Comparison of ENCODE assay signal across 24 mouse cellular contexts in genomic region chr11:29826001-29826400, GRCm38 (mm10). TPM values are rescaled to one million over a fixed set of nuclear protein-coding genes. Genes with fewer than 3 reads are reported as not detected.
DNase-seq lines count a peak whose midpoint lies in the region; ATAC-seq and TF ChIP-seq lines count a peak whose summit lies in the region.
"Had no signal": no experiment of that assay in that cellular context is flagged by ENCODE, and none has a peak within 500 bp of the region (broad histone marks: within the 10 kb centered on the region; RNA-seq: fewer than 3 reads in every experiment).

No protein-coding gene starts in this region.

- 84% methylated on average over 1 of the region's 1 CpGs for WGBS in heart, embryonic 11.5 days (ENCODE audit: insufficient replicate concordance)
- 92% methylated on average over 1 of the region's 1 CpGs for WGBS in heart, adult 2 months
- WGBS in lung, embryonic 14.5 days: 56% methylated on average over 1 of the region's 1 CpGs
- WGBS in hindbrain, embryonic 12.5 days: 96% methylated on average over 1 of the region's 1 CpGs

- H3K4me3 ChIP-seq in heart, embryonic 11.5 days (ENCODE audit: low read depth, low read length): no peak overlapping the region
- no peak overlapping the region for H3K4me3 ChIP-seq in heart, adult 2 months
- H3K4me3 ChIP-seq in lung, embryonic 14.5 days (ENCODE audit: low read depth, low read length): no peak overlapping the region
- peak overlapping the region; percentile 23 for H3K4me3 ChIP-seq in megakaryocyte, embryonic 14.5 days (replicated peaks)
- no peak overlapping the region for H3K4me3 ChIP-seq in hindbrain, embryonic 12.5 days
- H3K4me3 ChIP-seq: midbrain, embryonic 13.5 days; neural tube, embryonic 13.5 days had no signal

- TF ChIP-seq EP300 in heart, adult 2 months (IDR thresholded peaks at IDR 0.05; ENCODE audit: insufficient read depth, low read depth, low read length): no peak

- no peak for TF ChIP-seq CTCF in heart, adult 2 months (IDR thresholded peaks at IDR 0.05)
- no peak for TF ChIP-seq CTCF in lung, embryonic 14.5 days (IDR thresholded peaks at IDR 0.05; ENCODE audit: low read depth)

- H3K4me2 ChIP-seq in heart, embryonic 11.5 days: no peak overlapping the region
- H3K4me2 ChIP-seq in lung, embryonic 14.5 days: no peak overlapping the region
- H3K4me2 ChIP-seq in hindbrain, embryonic 12.5 days (replicated peaks): no peak overlapping the region
- H3K4me2 ChIP-seq: midbrain, embryonic 13.5 days; neural tube, embryonic 13.5 days had no signal

- peaks cover 13% of the 10 kb centered on the region; the same call in 1 of the 2 replicates for H3K27me3 ChIP-seq in heart, embryonic 11.5 days (ENCODE audit: control insufficient read depth, insufficient read depth, low read length)
- H3K27me3 ChIP-seq in heart, adult 2 months (ENCODE audit: control insufficient read depth, insufficient read depth, low read length): peaks cover 1% of the 10 kb centered on the region; the same call in 1 of the 2 replicates
- H3K27me3 ChIP-seq in lung, embryonic 14.5 days (ENCODE audit: insufficient read depth, low read length): peaks cover 12% of the 10 kb centered on the region; the same call in 1 of the 2 replicates
- peaks cover 2% of the 10 kb centered on the region for H3K27me3 ChIP-seq in megakaryocyte, embryonic 14.5 days (replicated peaks)
- H3K27me3 ChIP-seq in hindbrain, embryonic 12.5 days: peaks cover 29% of the 10 kb centered on the region

- no peaks in the 10 kb centered on the region for H3K36me3 ChIP-seq in heart, embryonic 11.5 days (ENCODE audit: control insufficient read depth, insufficient read depth, low read length)
- H3K36me3 ChIP-seq in heart, adult 2 months (ENCODE audit: control insufficient read depth, insufficient read depth, low read length): no peaks in the 10 kb centered on the region
- H3K36me3 ChIP-seq in lung, embryonic 14.5 days (ENCODE audit: insufficient read depth): no peaks in the 10 kb centered on the region
- no peaks in the 10 kb centered on the region for H3K36me3 ChIP-seq in megakaryocyte, embryonic 14.5 days (replicated peaks; ENCODE audit: low read length)
- H3K36me3 ChIP-seq in hindbrain, embryonic 12.5 days: no peaks in the 10 kb centered on the region
- H3K36me3 ChIP-seq: embryonic facial prominence, embryonic 12.5 days; kidney, embryonic 15.5 days; liver, embryonic 12.5 days; midbrain, embryonic 13.5 days; neural tube, embryonic 13.5 days had no signal

- no peaks in the 10 kb centered on the region for H3K9me3 ChIP-seq in heart, embryonic 11.5 days (replicated peaks; ENCODE audit: control insufficient read depth, low read length)
- no peaks in the 10 kb centered on the region for H3K9me3 ChIP-seq in lung, embryonic 14.5 days (ENCODE audit: low read depth, low read length)
- H3K9me3 ChIP-seq in megakaryocyte, embryonic 14.5 days: no peaks in the 10 kb centered on the region
- H3K9me3 ChIP-seq in hindbrain, embryonic 12.5 days (replicated peaks): no peaks in the 10 kb centered on the region
- H3K9me3 ChIP-seq: embryonic facial prominence, embryonic 12.5 days; kidney, embryonic 15.5 days; liver, embryonic 12.5 days; midbrain, embryonic 13.5 days; neural tube, embryonic 13.5 days had no signal

- no peaks in the 10 kb centered on the region for H3K79me2 ChIP-seq in heart, adult 2 months (replicated peaks; ENCODE audit: control insufficient read depth, insufficient read depth, low read length)

- H3K27ac ChIP-seq in heart, embryonic 11.5 days (ENCODE audit: low read depth, low read length): 0 out of 2 replicates have a peak overlapping the region, but pooled peaks have one; percentile 29
- no peak overlapping the region for H3K27ac ChIP-seq in heart, adult 2 months
- H3K27ac ChIP-seq in lung, embryonic 14.5 days (ENCODE audit: low read depth): no peak overlapping the region
- H3K27ac ChIP-seq in hindbrain, embryonic 12.5 days: no peak overlapping the region
- H3K27ac ChIP-seq: embryonic facial prominence, embryonic 12.5 days; hindbrain, postnatal 0 days; kidney, embryonic 15.5 days; liver, embryonic 12.5 days; midbrain, embryonic 13.5 days; neural tube, embryonic 13.5 days had no signal

- no peak for DNase-seq in heart, adult 2 months
- DNase-seq in lung, embryonic 14.5 days: peak; percentile 18
- DNase-seq in lung, postnatal 14 days: no peak
- DNase-seq: adrenal gland, postnatal 25 days; cerebellum, adult 11-12 months; cerebellum, adult 9-11 months; embryo, embryonic 11 days; gastrocnemius, postnatal 14 days; kidney, adult 18-20 months; kidney, postnatal 25 days; layer of hippocampus, postnatal 36 days; left cerebral cortex, postnatal 4 days; liver, postnatal 0 days had no signal

- intact Hi-C loops in heart, adult 2 months (cut with DNase I): no loop called here

- peaks cover 15% of the 10 kb centered on the region for H3K4me1 ChIP-seq in heart, embryonic 11.5 days (ENCODE audit: control insufficient read depth, insufficient read depth, low read length)
- no peaks in the 10 kb centered on the region for H3K4me1 ChIP-seq in heart, adult 2 months (ENCODE audit: control insufficient read depth, insufficient read depth, low read length)
- no peaks in the 10 kb centered on the region for H3K4me1 ChIP-seq in lung, embryonic 14.5 days (ENCODE audit: insufficient read depth)
- peaks cover 68% of the 10 kb centered on the region for H3K4me1 ChIP-seq in megakaryocyte, embryonic 14.5 days
- no peaks in the 10 kb centered on the region; the same call in 1 of the 2 replicates for H3K4me1 ChIP-seq in hindbrain, embryonic 12.5 days
- H3K4me1 ChIP-seq: embryonic facial prominence, embryonic 12.5 days; midbrain, embryonic 13.5 days; neural tube, embryonic 13.5 days had no signal

- no peak for TF ChIP-seq POLR2A in heart, adult 2 months (IDR thresholded peaks at IDR 0.05; ENCODE audit: insufficient read depth, low read depth, low read length)

- no peak overlapping the region for H3K9ac ChIP-seq in heart, embryonic 11.5 days (ENCODE audit: low read depth, low read length)
- H3K9ac ChIP-seq in heart, adult 2 months (ENCODE audit: low read depth, low read length): no peak overlapping the region
- H3K9ac ChIP-seq in lung, embryonic 14.5 days: no peak overlapping the region
- H3K9ac ChIP-seq in hindbrain, embryonic 12.5 days: no peak overlapping the region
- H3K9ac ChIP-seq: embryonic facial prominence, embryonic 12.5 days; kidney, embryonic 15.5 days; liver, embryonic 12.5 days; liver, postnatal 0 days; midbrain, embryonic 13.5 days; neural tube, embryonic 13.5 days had no signal

- ATAC-seq in heart, embryonic 11.5 days (replicated peaks; ENCODE audit: insufficient number of reproducible peaks, low FRiP score, low TSS enrichment): no peak
- peak; percentile 62; the same call in 1 of the 2 replicates for ATAC-seq in lung, embryonic 14.5 days (ENCODE audit: insufficient read depth)
- no peak for ATAC-seq in megakaryocyte, adult 5-6 weeks (ENCODE audit: poor library complexity, severe bottlenecking)
- ATAC-seq in hindbrain, embryonic 12.5 days (ENCODE audit: low FRiP score): no peak
- ATAC-seq: liver, embryonic 12.5 days had no signal

RNA-seq across cellular contexts. Expression of gene 4931440F15Rik, which starts 0.5 kb away (rescaled TPM):
- 0.15 and 0.21 TPM in 2 replicates for polyA plus RNA-seq in heart, embryonic 11.5 days (2014; fragmentation: Nextera tagmentation; extraction: Ambion mirVana)
- 1 to 10 TPM; 1.6 to 1.8 TPM for total RNA-seq in heart, adult 2 months (2021)
- polyA plus RNA-seq in heart, adult 2 months (2012; rRNA removed): 0.06 and 0.15 TPM in 2 replicates
- polyA plus RNA-seq in lung, embryonic 14.5 days (2014; fragmentation: Nextera tagmentation; extraction: Ambion mirVana): 0.05 and 0.07 TPM in 2 replicates
- 0.37 and 2.2 TPM in 2 replicates for polyA plus RNA-seq in megakaryocyte, embryonic 14.5 days (2012; ENCODE audit: insufficient read depth, low replicate concordance)
- 0.09 TPM in 1 of 2 replicates, not detected in the other for total RNA-seq in megakaryocyte, adult 5-6 weeks (2015)
- total RNA-seq in megakaryocyte, adult 5-6 weeks (2017): 0.28 and 0.29 TPM in 2 replicates
- 0.07 and 0.39 TPM in 2 replicates for polyA plus RNA-seq in hindbrain, embryonic 12.5 days (2016; fragmentation: Nextera tagmentation; extraction: Ambion mirVana)
- total RNA-seq: megakaryocyte-erythroid progenitor cell, adult 5-6 weeks had no signal
